Mouse (Mus musculus) heart, embryonic 13.5 days (tissue): ENCODE measurements around the gene Tmem94. TPM values are rescaled to one million over a fixed set of nuclear protein-coding genes. Genes with fewer than 3 reads are reported as not detected.

Source experiments
- ATAC-seq: fragments of 200-750 bp; cut with Nextera tagmentation; 2 replicates; pipeline ENCODE4 v1.8.0; 2017; ENCODE audit warnings: moderate TSS enrichment; ENCODE audit not compliant: insufficient number of reproducible peaks, low FRiP score, low TSS enrichment; ENCODE audit errors: extremely low read depth
- H3K27ac ChIP-seq: fragments of 300-500 bp; sonication (generic); replicated peaks from 2 replicates; pipeline ENCODE4 v1.5.1; 2015; ENCODE audit warnings: moderate library complexity, mild to moderate bottlenecking, inconsistent platforms
- H3K27me3 ChIP-seq: fragments of 300-500 bp; sonication (generic); replicated peaks from 2 replicates; pipeline ENCODE4 v1.6.1; 2015; ENCODE audit warnings: mild to moderate bottlenecking, inconsistent platforms
- H3K36me3 ChIP-seq: fragments of 300-500 bp; sonication (generic); 2 replicates; pipeline ENCODE4 v1.6.1; 2015; ENCODE audit warnings: mild to moderate bottlenecking, inconsistent platforms
- H3K4me1 ChIP-seq: fragments of 300-500 bp; sonication (generic); 2 replicates; pipeline ENCODE4 v1.6.1; 2015; ENCODE audit warnings: inconsistent platforms
- H3K4me2 ChIP-seq: fragments of 300-500 bp; sonication (generic); 2 replicates; pipeline ENCODE4 v1.6.1; 2015; ENCODE audit warnings: inconsistent platforms, mild to moderate bottlenecking, moderate library complexity
- H3K4me3 ChIP-seq: fragments of 300-500 bp; sonication (generic); 2 replicates; pipeline ENCODE4 v1.5.1; 2015; ENCODE audit warnings: moderate library complexity, mild to moderate bottlenecking, inconsistent platforms
- H3K9ac ChIP-seq: fragments of 300-500 bp; sonication (generic); 2 replicates; pipeline ENCODE4 v1.6.1; 2015; ENCODE audit warnings: inconsistent platforms, mild to moderate bottlenecking, moderate library complexity
- H3K9me3 ChIP-seq: fragments of 300-500 bp; sonication (generic); 2 replicates; pipeline ENCODE4 v1.6.1; 2016; ENCODE audit warnings: inconsistent platforms
- WGBS: fragments of 180-500 bp; shearing (Covaris S2); methylation state at CpG from one replicate; pipeline ENCODE4 v1.1.7; 2015; ENCODE audit warnings: mixed read lengths; 5-methylcytosine and 5-hydroxymethylcytosine counted together
- polyA plus RNA-seq: library from polyadenylated mRNA; unstranded; fragments of >200 nt; fragmentation: Nextera tagmentation; extraction: Ambion mirVana; gene quantifications from 2 replicates; pipeline ENCODE4 v1.2.1, GENCODE M21; 2015

The Tmem94 gene
- polyA plus RNA-seq, result 34.3 and 39.4 TPM in 2 replicates

- peak within 1 kb of the TSS; percentile 99 for H3K9ac ChIP-seq
- H3K36me3 ChIP-seq, result peaks cover 8% of the 10 kb centered on the region
- no peaks in the 10 kb centered on the region for H3K27me3 ChIP-seq
- peaks cover 42% of the 10 kb centered on the region for H3K4me1 ChIP-seq
- under 1% methylated on average over 32 of the region's 32 CpGs for WGBS
- H3K4me3 ChIP-seq, result peak within 1 kb of the TSS; percentile 93
- peak within 1 kb of the TSS; percentile 99 for H3K27ac ChIP-seq
- peak within 1 kb of the TSS; percentile 92 for H3K4me2 ChIP-seq
- peak; percentile 95 for ATAC-seq
- no peaks in the 10 kb centered on the region for H3K9me3 ChIP-seq
Measured at GRCm38 (mm10) chr11:115765103-115765606, at the start of gene Tmem94. Gene Tmem94 (plus strand): TSS chr11:115765433.

- no peak overlapping the region for H3K27ac ChIP-seq
- no peak for ATAC-seq
- 67% methylated on average over 15 of the region's 15 CpGs for WGBS
- no peak overlapping the region for H3K4me2 ChIP-seq
- H3K27me3 ChIP-seq, result no peaks in the 10 kb centered on the region
- no peaks in the 10 kb centered on the region for H3K36me3 ChIP-seq
- H3K4me3 ChIP-seq, result no peak overlapping the region
- no peak overlapping the region for H3K9ac ChIP-seq
- H3K9me3 ChIP-seq, result no peaks in the 10 kb centered on the region
- no peaks in the 10 kb centered on the region for H3K4me1 ChIP-seq
Measured at GRCm38 (mm10) chr11:115716410-115717338, 48.6 kb upstream of the Tmem94 start.

DNA sequence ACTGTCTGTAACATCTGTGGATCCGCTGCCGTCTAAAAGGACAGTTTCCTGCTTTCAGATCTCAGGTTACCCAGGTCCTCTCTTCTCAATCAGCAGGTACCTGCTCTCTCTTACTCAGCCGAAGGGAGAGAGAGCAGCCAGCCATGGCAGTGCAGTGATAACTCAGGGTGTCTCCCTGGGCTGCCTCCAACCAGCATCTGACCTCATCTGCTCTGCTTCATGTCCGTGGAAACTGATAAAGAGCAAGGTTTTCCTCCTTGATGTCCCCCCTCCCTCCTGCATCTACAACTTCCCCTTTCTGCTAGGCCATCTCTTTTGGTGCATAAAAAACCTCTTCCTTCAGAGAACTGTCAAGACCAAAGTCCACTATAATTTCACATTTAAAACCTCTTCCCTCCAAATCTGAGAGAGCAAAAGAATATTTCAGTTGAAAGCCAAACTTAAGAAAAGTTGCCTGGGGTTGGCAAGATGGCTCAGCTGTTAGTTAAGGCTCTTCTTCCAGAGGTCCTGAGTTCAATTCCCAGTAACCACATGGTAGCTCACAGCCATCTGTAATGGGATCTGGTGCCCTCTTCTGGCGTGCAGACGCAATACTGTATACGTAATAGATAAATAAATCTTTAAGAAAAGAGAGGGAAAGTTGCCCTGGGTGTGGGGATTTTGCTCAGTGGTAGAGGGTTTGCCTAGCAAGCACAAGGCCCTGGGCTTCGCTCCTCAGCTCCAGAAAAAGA is 47.4 kb upstream of the Tmem94 start:
- no peaks in the 10 kb centered on the region for H3K27me3 ChIP-seq
- no peaks in the 10 kb centered on the region for H3K36me3 ChIP-seq
- H3K27ac ChIP-seq, result no peak overlapping the region
- no peak for ATAC-seq
- WGBS, result 47% methylated on average over 8 of the region's 8 CpGs
- H3K4me1 ChIP-seq, result 0 out of 2 replicates have a peak, but pooled peaks cover 2% of the 10 kb centered on the region
- no peak overlapping the region for H3K9ac ChIP-seq
- H3K4me3 ChIP-seq, result no peak overlapping the region
- H3K9me3 ChIP-seq, result no peaks in the 10 kb centered on the region
- H3K4me2 ChIP-seq, result no peak overlapping the region

GRCm38 (mm10) chr11:115722638-115723037 is 42.6 kb upstream of the Tmem94 start:
- H3K27me3 ChIP-seq, result no peaks in the 10 kb centered on the region
- H3K9me3 ChIP-seq, result no peaks in the 10 kb centered on the region
- peak overlapping the region; percentile 49 for H3K27ac ChIP-seq
- 15% methylated on average over 14 of the region's 14 CpGs for WGBS
- H3K36me3 ChIP-seq, result no peaks in the 10 kb centered on the region
- H3K4me1 ChIP-seq, result 0 out of 2 replicates have a peak, but pooled peaks cover 6% of the 10 kb centered on the region
- peak overlapping the region; percentile 53 for H3K4me2 ChIP-seq
- peak overlapping the region; percentile 57 for H3K9ac ChIP-seq
- 0 out of 2 replicates have a peak overlapping the region, but pooled peaks have one; percentile 26 for H3K4me3 ChIP-seq
- no peak for ATAC-seq

GRCm38 (mm10) chr11:115723231-115723630 is 42.0 kb upstream of the Tmem94 start:
- H3K27me3 ChIP-seq, result no peaks in the 10 kb centered on the region
- no peak overlapping the region for H3K4me2 ChIP-seq
- H3K9me3 ChIP-seq, result no peaks in the 10 kb centered on the region
- ATAC-seq, result no peak
- peak overlapping the region; percentile 49; the same call in 1 of the 2 replicates for H3K27ac ChIP-seq
- no peak overlapping the region for H3K4me3 ChIP-seq
- 62% methylated on average over 2 of the region's 2 CpGs for WGBS
- H3K4me1 ChIP-seq, result 0 out of 2 replicates have a peak, but pooled peaks cover 6% of the 10 kb centered on the region
- no peaks in the 10 kb centered on the region for H3K36me3 ChIP-seq
- H3K9ac ChIP-seq, result peak overlapping the region; percentile 57; the same call in 1 of the 2 replicates

DNA sequence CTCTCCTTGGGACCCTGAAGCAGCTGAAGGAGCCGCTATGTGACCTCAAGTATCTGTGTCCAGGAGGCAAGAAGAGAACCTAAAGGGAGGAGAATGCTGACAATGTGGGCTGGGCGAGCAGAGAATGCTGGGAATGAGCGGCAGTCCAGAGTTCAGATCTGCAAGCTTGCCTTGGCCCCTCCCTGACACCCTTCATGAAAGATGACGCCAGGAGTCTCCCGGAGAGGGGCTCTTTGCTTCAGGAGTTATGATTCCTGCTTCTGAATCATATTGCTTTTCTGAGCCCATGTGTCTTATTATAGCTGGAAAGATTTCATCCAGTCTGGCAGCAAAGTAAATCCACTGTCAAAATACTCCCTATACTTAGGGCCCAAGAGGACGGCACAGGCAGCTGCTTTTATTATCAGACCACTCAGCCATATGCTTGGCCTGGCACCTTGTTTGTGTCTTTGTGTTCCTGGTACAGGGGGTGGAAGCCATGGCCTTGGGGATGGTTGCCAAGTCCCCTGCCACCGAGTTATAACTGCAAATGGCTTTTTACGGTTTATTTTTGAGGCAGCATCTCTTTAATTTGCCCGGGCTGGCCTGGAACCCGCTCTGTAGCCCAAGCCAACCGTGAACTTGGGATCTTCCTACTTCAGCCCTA is 31.1 kb upstream of the Tmem94 start:
- Histone ChIP-seq H3K36me3 (no peaks in the 10 kb centered on the region), H3K27ac (peak overlapping the region; percentile 66), H3K4me1 (peaks cover 26% of the 10 kb centered on the region), H3K9me3 (no peaks in the 10 kb centered on the region), H3K4me3 (no peak overlapping the region), H3K9ac (peak overlapping the region; percentile 2; the same call in 1 of the 2 replicates), H3K4me2 (no peak overlapping the region), H3K27me3 (no peaks in the 10 kb centered on the region)
- no peak for ATAC-seq
- WGBS, result 49% methylated on average over 11 of the region's 11 CpGs

GRCm38 (mm10) chr11:115737608-115738208 is 27.5 kb upstream of the Tmem94 start:
- no peak overlapping the region for H3K9ac ChIP-seq
- H3K9me3 ChIP-seq, result no peaks in the 10 kb centered on the region
- 60% methylated on average over 10 of the region's 10 CpGs for WGBS
- no peak overlapping the region for H3K4me3 ChIP-seq
- H3K4me2 ChIP-seq, result 0 out of 2 replicates have a peak overlapping the region, but pooled peaks have one; percentile 36
- peak overlapping the region; percentile 45 for H3K27ac ChIP-seq
- no peaks in the 10 kb centered on the region for H3K27me3 ChIP-seq
- ATAC-seq, result no peak
- peaks cover 26% of the 10 kb centered on the region for H3K4me1 ChIP-seq
- H3K36me3 ChIP-seq, result no peaks in the 10 kb centered on the region

GRCm38 (mm10) chr11:115738275-115738885 is 26.9 kb upstream of the Tmem94 start:
- Histone ChIP-seq H3K4me2 (peak overlapping the region; percentile 36; the same call in 1 of the 2 replicates), H3K36me3 (no peaks in the 10 kb centered on the region), H3K4me3 (no peak overlapping the region), H3K9me3 (no peaks in the 10 kb centered on the region), H3K27me3 (no peaks in the 10 kb centered on the region), H3K9ac (peak overlapping the region; percentile 62; the same call in 1 of the 2 replicates), H3K4me1 (peaks cover 26% of the 10 kb centered on the region), H3K27ac (peak overlapping the region; percentile 45)
- no peak for ATAC-seq
- WGBS, result 25% methylated on average over 13 of the region's 13 CpGs

GRCm38 (mm10) chr11:115741070-115741469 is 24.2 kb upstream of the Tmem94 start:
- ATAC-seq, result no peak
- H3K27ac ChIP-seq, result no peak overlapping the region
- WGBS, result 82% methylated on average over 11 of the region's 11 CpGs
- H3K36me3 ChIP-seq, result no peaks in the 10 kb centered on the region
- H3K27me3 ChIP-seq, result no peaks in the 10 kb centered on the region; the same call in 1 of the 2 replicates
- H3K9ac ChIP-seq, result no peak overlapping the region
- H3K9me3 ChIP-seq, result no peaks in the 10 kb centered on the region
- H3K4me3 ChIP-seq, result no peak overlapping the region
- peaks cover 17% of the 10 kb centered on the region for H3K4me1 ChIP-seq
- no peak overlapping the region for H3K4me2 ChIP-seq

DNA sequence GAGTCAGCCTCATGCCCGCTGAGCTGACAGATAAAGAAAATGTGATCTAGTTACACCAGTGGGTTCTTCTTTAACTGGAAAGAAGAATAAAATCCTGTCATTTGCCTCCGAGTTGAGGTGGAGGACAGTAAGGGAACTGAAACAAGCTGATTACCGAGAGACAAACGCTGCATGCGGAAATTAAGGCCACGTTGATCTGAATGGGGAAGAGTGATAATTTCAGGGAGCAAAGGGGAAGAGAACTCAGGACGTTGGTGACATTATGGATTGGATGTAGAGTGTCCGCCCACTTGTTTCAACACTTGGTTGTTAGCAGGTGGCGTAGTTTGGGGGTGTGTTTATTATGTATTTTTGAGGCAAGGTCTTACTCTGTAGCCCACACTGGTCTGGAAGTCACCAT is 22.3 kb upstream of the Tmem94 start:
- WGBS, result 83% methylated on average over 9 of the region's 9 CpGs
- Histone ChIP-seq H3K4me2 (no peak overlapping the region), H3K27ac (no peak overlapping the region)

More for the DNA sequence above, 22.3 kb upstream of the Tmem94 start:
- H3K27me3 ChIP-seq, result no peaks in the 10 kb centered on the region; the same call in 1 of the 2 replicates
- ATAC-seq, result no peak
- no peak overlapping the region for H3K4me3 ChIP-seq
- no peak overlapping the region for H3K9ac ChIP-seq
- no peaks in the 10 kb centered on the region for H3K36me3 ChIP-seq
- H3K4me1 ChIP-seq, result peaks cover 21% of the 10 kb centered on the region
- no peaks in the 10 kb centered on the region for H3K9me3 ChIP-seq
